ENCODE assay signal across 29 mouse cellular contexts in genomic region chr15:79884820-79885219, GRCm38 (mm10). TPM values are rescaled to one million over a fixed set of nuclear protein-coding genes. Genes with fewer than 3 reads are reported as not detected.
"Had no signal": no experiment of that assay in that cellular context is flagged by ENCODE, and none has a peak within 500 bp of the region (broad histone marks: within the 10 kb centered on the region; RNA-seq: fewer than 3 reads in every experiment).

No protein-coding gene starts in this region.

- H3K4me2 ChIP-seq: heart, embryonic 11.5 days; heart, embryonic 13.5 days; heart, embryonic 15.5 days; hindbrain, embryonic 13.5 days; intestine, embryonic 15.5 days; limb, embryonic 12.5 days; liver, embryonic 11.5 days; liver, embryonic 13.5 days had no signal

- H3K36me3 ChIP-seq: heart, embryonic 13.5 days; heart, embryonic 15.5 days; hindbrain, embryonic 10.5 days; hindbrain, embryonic 13.5 days; intestine, embryonic 15.5 days; limb, embryonic 10.5 days; limb, embryonic 12.5 days; liver, embryonic 13.5 days had no signal

- H3K9ac ChIP-seq: heart, embryonic 13.5 days; heart, embryonic 15.5 days; hindbrain, embryonic 13.5 days; intestine, embryonic 15.5 days; limb, embryonic 12.5 days; liver, embryonic 13.5 days had no signal

- ATAC-seq: inflammation-experienced regulatory T-cells, adult 6 months; intestine, embryonic 15.5 days; intestine, postnatal 0 days had no signal

- DNase-seq: gastrocnemius, adult 2 months; gastrocnemius, postnatal 10 days; gastrocnemius, postnatal 25 days; heart, adult 2 months; heart, postnatal 14 days; heart, postnatal 36 days; kidney, adult 18-20 months; kidney, adult 8-10 months; kidney, postnatal 10 days; kidney, postnatal 25 days; kidney, postnatal 4 days; liver; liver, embryonic 13.5 days had no signal

- H3K9me3 ChIP-seq: heart, embryonic 13.5 days; heart, embryonic 15.5 days; hindbrain, embryonic 10.5 days; hindbrain, embryonic 13.5 days; intestine, embryonic 15.5 days; limb, embryonic 10.5 days; limb, embryonic 12.5 days; liver, embryonic 13.5 days had no signal

- H3K27ac ChIP-seq: gastrocnemius, adult 2 months; heart, adult 2 months; heart, embryonic 13.5 days; heart, embryonic 15.5 days; hindbrain, embryonic 10.5 days; hindbrain, embryonic 13.5 days; intestine, embryonic 15.5 days; layer of hippocampus, adult 2 months; left cerebral cortex, adult 2 months; limb, embryonic 10.5 days; limb, embryonic 12.5 days; liver, embryonic 13.5 days had no signal

- H3K4me1 ChIP-seq: limb, embryonic 12.5 days had no signal

- H3K4me3 ChIP-seq: gastrocnemius, adult 2 months; heart, adult 2 months; heart, embryonic 13.5 days; heart, embryonic 15.5 days; hindbrain, embryonic 10.5 days; hindbrain, embryonic 13.5 days; intestine, embryonic 15.5 days; layer of hippocampus, adult 2 months; left cerebral cortex, adult 2 months; limb, embryonic 10.5 days; limb, embryonic 12.5 days; liver, embryonic 13.5 days had no signal

- H3K27me3 ChIP-seq: heart, embryonic 15.5 days; hindbrain, embryonic 13.5 days; intestine, embryonic 15.5 days had no signal

RNA-seq across cellular contexts. Expression of gene Npcd, which starts 50.8 kb away (rescaled TPM):
- total RNA-seq: granulocyte monocyte progenitor cell, adult 5-6 weeks had no signal
- polyA plus RNA-seq: heart, embryonic 13.5 days; heart, embryonic 15.5 days; heart, postnatal 0 days; inflammation-experienced regulatory T-cells, adult 6 months; intestine, postnatal 0 days; kidney, embryonic 16.5 days; limb, embryonic 10.5 days; limb, embryonic 12.5 days; liver, embryonic 11.5 days; liver, embryonic 13.5 days had no signal
